Mouse (Mus musculus): ENCODE data around the gene Cass4. TPM values are rescaled to one million over a fixed set of nuclear protein-coding genes. Genes with fewer than 3 reads are reported as not detected.

Cass4 gene
- total and polyA plus RNA-seq, 2 experiments from 2014 or later, result 0.16 to 0.21 TPM

GRCm38 (mm10) chr2:172381898-172382297 lies 11.7 kb upstream of the Cass4 start:
- DNase-seq (ENCODE audit: low spot score), result no peak
- H3K27me3 ChIP-seq (ENCODE audit: insufficient read depth, low read length), result no peaks in the 10 kb centered on the region
- peaks cover 50% of the 10 kb centered on the region for H3K36me3 ChIP-seq (ENCODE audit: insufficient read depth, low read length)
- WGBS, result 86% methylated on average over 12 of the region's 12 CpGs
- ATAC-seq, result no peak
- H3K4me1 ChIP-seq (ENCODE audit: insufficient read depth, low read length), result no peaks in the 10 kb centered on the region
- no peak overlapping the region for H3K4me3 ChIP-seq (ENCODE audit: low read length)
- H3K9me3 ChIP-seq (ENCODE audit: low read length), result no peaks in the 10 kb centered on the region
- H3K9ac ChIP-seq (replicated peaks; ENCODE audit: low read length), result no peak overlapping the region
- no peak overlapping the region for H3K27ac ChIP-seq
- no peak for TF ChIP-seq CTCF (IDR thresholded peaks at IDR 0.05; ENCODE audit: low read depth)
- no peak overlapping the region for H3K4me2 ChIP-seq (ENCODE audit: low read depth, low read length)

- 92% methylated on average over 3 of the region's 3 CpGs for WGBS
- H3K27me3 ChIP-seq (ENCODE audit: insufficient read depth, low read length), result no peaks in the 10 kb centered on the region
- H3K27ac ChIP-seq, result no peak overlapping the region
- no peak overlapping the region for H3K4me2 ChIP-seq (ENCODE audit: low read depth, low read length)
- H3K36me3 ChIP-seq (ENCODE audit: insufficient read depth, low read length), result peaks cover 28% of the 10 kb centered on the region
- TF ChIP-seq CTCF (IDR thresholded peaks at IDR 0.05; ENCODE audit: low read depth), result no peak
- H3K9me3 ChIP-seq (ENCODE audit: low read length), result no peaks in the 10 kb centered on the region
- no peaks in the 10 kb centered on the region for H3K4me1 ChIP-seq (ENCODE audit: insufficient read depth, low read length)
- H3K9ac ChIP-seq (replicated peaks; ENCODE audit: low read length), result no peak overlapping the region
- no peak for DNase-seq (ENCODE audit: low spot score)
- no peak overlapping the region for H3K4me3 ChIP-seq (ENCODE audit: low read length)
- ATAC-seq, result no peak
Measured at GRCm38 (mm10) chr2:172384715-172385114, 8.9 kb upstream of the Cass4 start.

- no peak overlapping the region for H3K27ac ChIP-seq
- DNase-seq (ENCODE audit: low spot score), result no peak
- no peaks in the 10 kb centered on the region for H3K27me3 ChIP-seq (ENCODE audit: insufficient read depth, low read length)
- no peak overlapping the region for H3K4me3 ChIP-seq (ENCODE audit: low read length)
- ATAC-seq, result no peak
- H3K9ac ChIP-seq (replicated peaks; ENCODE audit: low read length), result no peak overlapping the region
- no peak overlapping the region for H3K4me2 ChIP-seq (ENCODE audit: low read depth, low read length)
- no peaks in the 10 kb centered on the region for H3K36me3 ChIP-seq (ENCODE audit: insufficient read depth, low read length)
- 50% methylated on average over 6 of the region's 6 CpGs for WGBS
- TF ChIP-seq CTCF (IDR thresholded peaks at IDR 0.05; ENCODE audit: low read depth), result no peak
- H3K4me1 ChIP-seq (ENCODE audit: insufficient read depth, low read length), result no peaks in the 10 kb centered on the region
- H3K9me3 ChIP-seq (ENCODE audit: low read length), result no peaks in the 10 kb centered on the region
Measured at GRCm38 (mm10) chr2:172390341-172390740, 3.3 kb upstream of the Cass4 start.

- H3K9me3 ChIP-seq (ENCODE audit: low read length), result no peaks in the 10 kb centered on the region
- no peak for ATAC-seq
- WGBS, result 70% methylated on average over 10 of the region's 10 CpGs
Measured at GRCm38 (mm10) chr2:172392041-172392521, 1.5 kb upstream of the Cass4 start.

GRCm38 (mm10) chr2:172394052-172394392 lies 428 bp downstream of the Cass4 start:
- Histone ChIP-seq H3K4me3 (ENCODE audit: low read length) (no peak overlapping the region), H3K9me3 (ENCODE audit: low read length) (no peaks in the 10 kb centered on the region), H3K27ac (no peak overlapping the region), H3K27me3 (ENCODE audit: insufficient read depth, low read length) (no peaks in the 10 kb centered on the region), H3K36me3 (ENCODE audit: insufficient read depth, low read length) (no peaks in the 10 kb centered on the region), H3K4me2 (ENCODE audit: low read depth, low read length) (no peak overlapping the region), H3K9ac (replicated peaks; ENCODE audit: low read length) (no peak overlapping the region), H3K4me1 (ENCODE audit: insufficient read depth, low read length) (no peaks in the 10 kb centered on the region)
- no peak for TF ChIP-seq CTCF (IDR thresholded peaks at IDR 0.05; ENCODE audit: low read depth)
- ATAC-seq, result no peak
- DNase-seq (ENCODE audit: low spot score), result no peak
- 65% methylated on average over 2 of the region's 2 CpGs for WGBS

More at GRCm38 (mm10) chr2:172392041-172392521, 1.5 kb upstream of the Cass4 start:
- H3K4me3 ChIP-seq (ENCODE audit: low read length), result no peak overlapping the region
- no peaks in the 10 kb centered on the region for H3K27me3 ChIP-seq (ENCODE audit: insufficient read depth, low read length)
- no peaks in the 10 kb centered on the region for H3K36me3 ChIP-seq (ENCODE audit: insufficient read depth, low read length)
- no peak for TF ChIP-seq CTCF (IDR thresholded peaks at IDR 0.05; ENCODE audit: low read depth)
- no peaks in the 10 kb centered on the region for H3K4me1 ChIP-seq (ENCODE audit: insufficient read depth, low read length)
- H3K4me2 ChIP-seq (ENCODE audit: low read depth, low read length), result no peak overlapping the region
- no peak overlapping the region for H3K27ac ChIP-seq
- no peak overlapping the region for H3K9ac ChIP-seq (replicated peaks; ENCODE audit: low read length)
- DNase-seq (ENCODE audit: low spot score), result no peak

GRCm38 (mm10) chr2:172394671-172395070 lies 1.1 kb downstream of the Cass4 start:
- H3K4me1 ChIP-seq (ENCODE audit: insufficient read depth, low read length), result no peaks in the 10 kb centered on the region

GRCm38 (mm10) chr2:172395961-172396360 lies 2.4 kb downstream of the Cass4 start:
- no peak overlapping the region for H3K27ac ChIP-seq
- H3K4me2 ChIP-seq (ENCODE audit: low read depth, low read length), result no peak overlapping the region
- no peaks in the 10 kb centered on the region for H3K9me3 ChIP-seq (ENCODE audit: low read length)
- no peak for TF ChIP-seq CTCF (IDR thresholded peaks at IDR 0.05; ENCODE audit: low read depth)
- H3K4me3 ChIP-seq (ENCODE audit: low read length), result no peak overlapping the region
- no peaks in the 10 kb centered on the region for H3K36me3 ChIP-seq (ENCODE audit: insufficient read depth, low read length)
- no peak overlapping the region for H3K9ac ChIP-seq (replicated peaks; ENCODE audit: low read length)
- no peaks in the 10 kb centered on the region for H3K4me1 ChIP-seq (ENCODE audit: insufficient read depth, low read length)
- WGBS, result 49% methylated on average over 9 of the region's 9 CpGs
- DNase-seq (ENCODE audit: low spot score), result no peak
- no peak for ATAC-seq
- no peaks in the 10 kb centered on the region for H3K27me3 ChIP-seq (ENCODE audit: insufficient read depth, low read length)

More at GRCm38 (mm10) chr2:172394671-172395070, 1.1 kb downstream of the Cass4 start:
- WGBS, result 68% methylated on average over 4 of the region's 4 CpGs
- Histone ChIP-seq H3K9me3 (ENCODE audit: low read length) (no peaks in the 10 kb centered on the region), H3K4me3 (ENCODE audit: low read length) (no peak overlapping the region), H3K9ac (replicated peaks; ENCODE audit: low read length) (no peak overlapping the region), H3K27me3 (ENCODE audit: insufficient read depth, low read length) (no peaks in the 10 kb centered on the region), H3K27ac (no peak overlapping the region), H3K4me2 (ENCODE audit: low read depth, low read length) (no peak overlapping the region), H3K36me3 (ENCODE audit: insufficient read depth, low read length) (no peaks in the 10 kb centered on the region)
- ATAC-seq (no peak), DNase-seq (ENCODE audit: low spot score) (no peak)
- no peak for TF ChIP-seq CTCF (IDR thresholded peaks at IDR 0.05; ENCODE audit: low read depth)
